9 mouse cellular contexts compared by ENCODE assay signal in genomic region chr10:127178286-127179027, GRCm38 (mm10). TPM values are rescaled to one million over a fixed set of nuclear protein-coding genes. Genes with fewer than 3 reads are reported as not detected.
DNase-seq lines count a peak whose midpoint lies in the region; ATAC-seq and TF ChIP-seq lines count a peak whose summit lies in the region.
"Had no signal": no experiment of that assay in that cellular context is flagged by ENCODE, and none has a peak within 500 bp of the region (broad histone marks: within the 10 kb centered on the region; RNA-seq: fewer than 3 reads in every experiment).

No protein-coding gene starts in this region.

- TF ChIP-seq EP300 in heart, adult 2 months (IDR thresholded peaks at IDR 0.05; ENCODE audit: insufficient read depth, low read depth, low read length): no peak

- no peak for TF ChIP-seq CTCF in heart, adult 2 months (IDR thresholded peaks at IDR 0.05)

- 0 out of 2 replicates have a peak, but pooled peaks have one; percentile 5 for ATAC-seq in granulocyte monocyte progenitor cell, adult 5-6 weeks (replicated peaks; ENCODE audit: poor library complexity, severe bottlenecking)
- ATAC-seq in liver, embryonic 12.5 days: no peak; the same call in 1 of the 2 replicates
- ATAC-seq in stomach, embryonic 14.5 days (ENCODE audit: insufficient number of reproducible peaks, insufficient read depth, low FRiP score, low read depth): no peak
- ATAC-seq: Patski had no signal

- DNase-seq in heart, adult 2 months: peak; percentile 31 to 50
- no peak for DNase-seq in heart, postnatal 36 days
- DNase-seq in ES-E14 (ENCODE audit: low read depth, low spot score): no peak
- no peak for DNase-seq in left cerebral cortex, adult 11 months (ENCODE audit: low spot score)
- no peak for DNase-seq in ovary, postnatal 10 days (ENCODE audit: low spot score)

- in situ Hi-C loops in ES-E14 (cut with MboI; ENCODE audit: low sequenced_read_pairs in 2 of 2, unreplicated experiment in 2 of 2): no loop called here

- TF ChIP-seq POLR2A in heart, adult 2 months (IDR thresholded peaks at IDR 0.05; ENCODE audit: insufficient read depth, low read depth, low read length): no peak

- H3K79me2 ChIP-seq in heart, adult 2 months (replicated peaks; ENCODE audit: control insufficient read depth, insufficient read depth, low read length): no peaks in the 10 kb centered on the region

- H3K36me3 ChIP-seq in heart, adult 2 months (ENCODE audit: control insufficient read depth, insufficient read depth, low read length): no peaks in the 10 kb centered on the region
- H3K36me3 ChIP-seq in ES-E14 (ENCODE audit: control insufficient read depth, insufficient read depth, low read length, poor library complexity, severe bottlenecking): no peaks in the 10 kb centered on the region; the same call in 1 of the 2 replicates
- 0 out of 2 replicates have a peak, but pooled peaks cover 4% of the 10 kb centered on the region for H3K36me3 ChIP-seq in liver, embryonic 12.5 days
- H3K36me3 ChIP-seq in stomach, embryonic 14.5 days (ENCODE audit: control insufficient read depth, insufficient read depth, low read length): peaks cover 8% of the 10 kb centered on the region; the same call in 1 of the 2 replicates

- peak overlapping the region; percentile 62 for H3K4me3 ChIP-seq in heart, adult 2 months
- H3K4me3 ChIP-seq in ES-E14 (ENCODE audit: insufficient read depth in 1 of 2, low read depth in 1 of 2, low read length in 2 of 2, poor library complexity in 1 of 2, severe bottlenecking in 1 of 2): peak overlapping the region; percentile 30 to 47; a peak in 2 of 4 replicates
- H3K4me3 ChIP-seq in liver, embryonic 12.5 days: peak overlapping the region; percentile 47
- H3K4me3 ChIP-seq in stomach, embryonic 14.5 days (ENCODE audit: low read depth, low read length): peak overlapping the region; percentile 16

- intact Hi-C loops in heart, adult 2 months (cut with DNase I): loop anchor here (5.0 kb wide), 2 partner anchors 34 to 164 kb away; partner anchors contain the start of genes Gli1 and Pip4k2c
- intact Hi-C loops in heart, postnatal 36 days (cut with DNase I): no loop called here

- WGBS in heart, adult 2 months: 7% methylated on average over 41 of the region's 41 CpGs
- WGBS in liver, embryonic 12.5 days (ENCODE audit: insufficient replicate concordance): 4% methylated on average over 41 of the region's 41 CpGs
- WGBS in stomach, embryonic 14.5 days: 4% methylated on average over 41 of the region's 41 CpGs

- H3K27me3 ChIP-seq in heart, adult 2 months (ENCODE audit: control insufficient read depth, insufficient read depth, low read length): no peaks in the 10 kb centered on the region
- H3K27me3 ChIP-seq in liver, embryonic 12.5 days (replicated peaks): peaks cover 86% of the 10 kb centered on the region
- peaks cover 22% of the 10 kb centered on the region for H3K27me3 ChIP-seq in stomach, embryonic 14.5 days (ENCODE audit: control insufficient read depth, insufficient read depth, low read length)
- H3K27me3 ChIP-seq: Patski had no signal

- peak overlapping the region; percentile 37 for H3K9ac ChIP-seq in heart, adult 2 months (ENCODE audit: low read depth, low read length)
- no peak overlapping the region for H3K9ac ChIP-seq in ES-E14 (ENCODE audit: insufficient read depth, low read depth, low read length, poor library complexity, severe bottlenecking)
- H3K9ac ChIP-seq in liver, embryonic 12.5 days: peak overlapping the region; percentile 45
- H3K9ac ChIP-seq in stomach, embryonic 14.5 days (replicated peaks; ENCODE audit: low read depth, low read length): no peak overlapping the region

- H3K4me1 ChIP-seq in heart, adult 2 months (ENCODE audit: control insufficient read depth, insufficient read depth, low read length): peaks cover 5% of the 10 kb centered on the region; the same call in 1 of the 2 replicates
- peaks cover 5 to 27% of the 10 kb centered on the region in 2 experiments for H3K4me1 ChIP-seq in ES-E14 (ENCODE audit: control insufficient read depth in 2 of 2, insufficient read depth in 2 of 2, low read length in 2 of 2, poor library complexity in 1 of 2)
- H3K4me1 ChIP-seq in liver, embryonic 12.5 days: peaks cover 47% of the 10 kb centered on the region
- H3K4me1 ChIP-seq in stomach, embryonic 14.5 days (ENCODE audit: control insufficient read depth, insufficient read depth, low read length): peaks cover 19% of the 10 kb centered on the region; the same call in 1 of the 2 replicates

- peak overlapping the region; percentile 72 for H3K4me2 ChIP-seq in liver, embryonic 12.5 days
- peak overlapping the region; percentile 46 for H3K4me2 ChIP-seq in stomach, embryonic 14.5 days (replicated peaks; ENCODE audit: low read depth, low read length)

- H3K27ac ChIP-seq in heart, adult 2 months: peak overlapping the region; percentile 60
- no peak overlapping the region for H3K27ac ChIP-seq in ES-E14 (ENCODE audit: insufficient read depth, low read depth, low read length, poor library complexity, severe bottlenecking)
- no peak overlapping the region for H3K27ac ChIP-seq in liver, embryonic 12.5 days
- H3K27ac ChIP-seq in stomach, embryonic 14.5 days (ENCODE audit: low read length): no peak overlapping the region

- no peaks in the 10 kb centered on the region for H3K9me3 ChIP-seq in ES-E14 (ENCODE audit: control insufficient read depth, insufficient read depth, low read depth, low read length)
- H3K9me3 ChIP-seq in liver, embryonic 12.5 days (replicated peaks): no peaks in the 10 kb centered on the region
- no peaks in the 10 kb centered on the region for H3K9me3 ChIP-seq in stomach, embryonic 14.5 days (ENCODE audit: control insufficient read depth, low read depth, low read length)

TF ChIP-seq in ES-E14, 5 proteins besides CTCF, POLR2A, EP300 and RAD21:
- TF ChIP-seq HCFC1 (IDR thresholded peaks at IDR 0.05; ENCODE audit: borderline replicate concordance, insufficient read depth, low read length) (no peak), ZC3H11A (IDR thresholded peaks at IDR 0.05; ENCODE audit: borderline replicate concordance, low read depth, low read length) (no peak), ZNF384 (IDR thresholded peaks at IDR 0.05; ENCODE audit: low read depth, low read length) (no peak), CHD2 (IDR thresholded peaks at IDR 0.05; ENCODE audit: low read depth, low read length) (no peak), MAFK (IDR thresholded peaks at IDR 0.05; ENCODE audit: insufficient read depth, low read depth, low read length) (no peak)
TF ChIP-seq in ES-E14: peak in this region for 0.

RNA-seq across cellular contexts. Expression of gene Slc26a10, which starts 2.0 kb away (rescaled TPM):
- total RNA-seq in heart, adult 2 months (2021): 10 to 100 TPM; 13.2 to 14.7 TPM
- 40.5 and 68.0 TPM in 2 replicates for polyA plus RNA-seq in heart, adult 2 months (2012; rRNA removed)
- total RNA-seq in heart, postnatal 36 days (2021): 10 to 100 TPM; 17.2 to 23.1 TPM
- total RNA-seq in ES-E14 (2012; rRNA removed): 7.4 and 12.2 TPM in 2 replicates
- total RNA-seq in granulocyte monocyte progenitor cell, adult 5-6 weeks (2014; fragmentation: Nextera tagmentation): 0.15 TPM in 1 of 2 replicates, not detected in the other
- total RNA-seq in granulocyte monocyte progenitor cell, adult 5-6 weeks (2017): 0.26 and 0.88 TPM in 2 replicates
- polyA plus RNA-seq in liver, embryonic 12.5 days (2016; fragmentation: Nextera tagmentation; extraction: Ambion mirVana): 3.0 and 3.6 TPM in 2 replicates
- 0.34 and 0.82 TPM in 2 replicates for polyA plus RNA-seq in stomach, embryonic 14.5 days (2014; fragmentation: Nextera tagmentation; extraction: Ambion mirVana)

RNA-seq across cellular contexts. Expression of gene Arhgef25, which starts 11.4 kb away (rescaled TPM):
- 10 to 100 TPM in 1 of 2 experiments, 1 to 10 TPM in 1; 9.8 to 10.1 TPM for total RNA-seq in heart, adult 2 months (2021)
- polyA plus RNA-seq in heart, adult 2 months (2012; rRNA removed): 17.4 and 18.2 TPM in 2 replicates
- 10 to 100 TPM; 12.4 to 12.8 TPM for total RNA-seq in heart, postnatal 36 days (2021)
- total RNA-seq in ES-E14 (2012; rRNA removed): 39.2 and 87.7 TPM in 2 replicates
- total RNA-seq in granulocyte monocyte progenitor cell, adult 5-6 weeks (2014; fragmentation: Nextera tagmentation): 3.2 TPM in 1 of 2 replicates, not detected in the other
- total RNA-seq in granulocyte monocyte progenitor cell, adult 5-6 weeks (2017): 0.15 and 0.95 TPM in 2 replicates
- polyA plus RNA-seq in liver, embryonic 12.5 days (2016; fragmentation: Nextera tagmentation; extraction: Ambion mirVana): 14.3 and 17.4 TPM in 2 replicates
- 64.0 and 71.1 TPM in 2 replicates for polyA plus RNA-seq in stomach, embryonic 14.5 days (2014; fragmentation: Nextera tagmentation; extraction: Ambion mirVana)

RNA-seq across cellular contexts. Expression of gene B4galnt1, which starts 13.4 kb away (rescaled TPM):
- total RNA-seq in heart, adult 2 months (2021): 1 to 10 TPM; 1.8 to 2.0 TPM
- polyA plus RNA-seq in heart, adult 2 months (2012; rRNA removed): 4.0 and 9.5 TPM in 2 replicates
- total RNA-seq in heart, postnatal 36 days (2021): 1 to 10 TPM; 1.6 to 2.7 TPM
- 4.5 and 8.6 TPM in 2 replicates for total RNA-seq in ES-E14 (2012; rRNA removed)
- total RNA-seq in granulocyte monocyte progenitor cell, adult 5-6 weeks (2014; fragmentation: Nextera tagmentation): 288 and 308 TPM in 2 replicates
- total RNA-seq in granulocyte monocyte progenitor cell, adult 5-6 weeks (2017): 141 and 161 TPM in 2 replicates
- 12.6 TPM in 2 replicates for polyA plus RNA-seq in liver, embryonic 12.5 days (2016; fragmentation: Nextera tagmentation; extraction: Ambion mirVana)
- 27.7 and 29.4 TPM in 2 replicates for polyA plus RNA-seq in stomach, embryonic 14.5 days (2014; fragmentation: Nextera tagmentation; extraction: Ambion mirVana)

RNA-seq across cellular contexts. Expression of gene Dtx3, which starts 17.1 kb away (rescaled TPM):
- total RNA-seq in heart, adult 2 months (2021): 10 to 100 TPM; 23.7 to 24.2 TPM
- 92.6 and 102 TPM in 2 replicates for polyA plus RNA-seq in heart, adult 2 months (2012; rRNA removed)
- 10 to 100 TPM; 25.8 to 29.4 TPM for total RNA-seq in heart, postnatal 36 days (2021)
- total RNA-seq in ES-E14 (2012; rRNA removed): 29.5 and 75.5 TPM in 2 replicates
- 51.9 and 54.4 TPM in 2 replicates for total RNA-seq in granulocyte monocyte progenitor cell, adult 5-6 weeks (2014; fragmentation: Nextera tagmentation)
- 17.9 and 19.9 TPM in 2 replicates for total RNA-seq in granulocyte monocyte progenitor cell, adult 5-6 weeks (2017)
- polyA plus RNA-seq in liver, embryonic 12.5 days (2016; fragmentation: Nextera tagmentation; extraction: Ambion mirVana): 33.2 and 36.9 TPM in 2 replicates
- polyA plus RNA-seq in stomach, embryonic 14.5 days (2014; fragmentation: Nextera tagmentation; extraction: Ambion mirVana): 123 and 125 TPM in 2 replicates

RNA-seq across cellular contexts. Expression of gene Pip4k2c, which starts 32.9 kb away (rescaled TPM):
- total RNA-seq in heart, adult 2 months (2021): 10 to 100 TPM; 25.7 to 28.8 TPM
- 29.0 and 42.3 TPM in 2 replicates for polyA plus RNA-seq in heart, adult 2 months (2012; rRNA removed)
- total RNA-seq in heart, postnatal 36 days (2021): 10 to 100 TPM; 26.9 to 29.9 TPM
- total RNA-seq in ES-E14 (2012; rRNA removed): 41.7 and 47.4 TPM in 2 replicates
- total RNA-seq in granulocyte monocyte progenitor cell, adult 5-6 weeks (2014; fragmentation: Nextera tagmentation): 12.1 and 13.6 TPM in 2 replicates
- 7.6 and 13.8 TPM in 2 replicates for total RNA-seq in granulocyte monocyte progenitor cell, adult 5-6 weeks (2017)
- polyA plus RNA-seq in liver, embryonic 12.5 days (2016; fragmentation: Nextera tagmentation; extraction: Ambion mirVana): 44.7 and 50.0 TPM in 2 replicates
- 22.7 and 22.9 TPM in 2 replicates for polyA plus RNA-seq in stomach, embryonic 14.5 days (2014; fragmentation: Nextera tagmentation; extraction: Ambion mirVana)

Comparison
In these comparisons a context has a peak if more than half of its experiments do, and no peak if none do; other contexts are left out.
1. DNase-seq: peak in heart, adult 2 months (2 of 2); none in heart, postnatal 36 days (0 of 2), ES-E14 (single experiment), left cerebral cortex, adult 11 months (single experiment) and ovary, postnatal 10 days (single experiment).
2. H3K9ac ChIP-seq: peak in heart, adult 2 months (single experiment) and liver, embryonic 12.5 days (single experiment); none in ES-E14 (single experiment) and stomach, embryonic 14.5 days (single experiment).
3. RNA of gene B4galnt1, which starts 13.4 kb away (total RNA-seq): 141 to 308 TPM in granulocyte monocyte progenitor cell, adult 5-6 weeks; 4.5 to 8.6 TPM in ES-E14, 1.6 to 2.7 TPM in heart, postnatal 36 days and 1.8 to 2.0 TPM in heart, adult 2 months; every median in the first group is over 10 times any median in the second.
4. Peak in every context shown above with its lines, with median percentiles within 50 percentile points of each other: H3K4me3 ChIP-seq.